Mouse (Mus musculus): Measurements from ENCODE around the gene AC124502.3. TPM values are rescaled to one million over a fixed set of nuclear protein-coding genes. Genes with fewer than 3 reads are reported as not detected.

AC124502.3 gene
- polyA plus RNA-seq, 1 experiment = 1.1 TPM

- Histone ChIP-seq H3K27ac (ENCODE audit: control insufficient read depth, insufficient read depth, low read length) (no peak overlapping the region), H3K36me3 (ENCODE audit: control insufficient read depth, insufficient read depth, low read length) (no peaks in the 10 kb centered on the region), H3K4me3 (ENCODE audit: control insufficient read depth, insufficient read depth, low read length) (peak overlapping the region; percentile 60), H3K27me3 (ENCODE audit: control insufficient read depth, insufficient read depth, low read length) (no peaks in the 10 kb centered on the region), H3K4me1 (replicated peaks; ENCODE audit: control insufficient read depth, insufficient read depth, low read length) (peaks cover 24% of the 10 kb centered on the region)
- 25% methylated on average over 41 of the region's 41 CpGs for WGBS
- no peak for DNase-seq
- TF ChIP-seq CTCF (IDR thresholded peaks at IDR 0.05; ENCODE audit: borderline replicate concordance, control insufficient read depth, extremely low read depth, insufficient read depth, low read length, poor library complexity) (no peak), POLR2A (IDR thresholded peaks at IDR 0.05; ENCODE audit: control insufficient read depth, extremely low read depth, insufficient read depth, low read length, poor library complexity) (no peak)
These were observed 817 bp downstream of the AC124502.3 start for GRCm38 (mm10) chr19:5039301-5040114.

- TF ChIP-seq POLR2A (IDR thresholded peaks at IDR 0.05; ENCODE audit: control insufficient read depth, extremely low read depth, insufficient read depth, low read length, poor library complexity) (peak; percentile 48; the same call in 1 of the 2 replicates), CTCF (IDR thresholded peaks at IDR 0.05; ENCODE audit: borderline replicate concordance, control insufficient read depth, extremely low read depth, insufficient read depth, low read length, poor library complexity) (0 out of 2 replicates have a peak, but pooled peaks have one; percentile 36)
- 5% methylated on average over 40 of the region's 40 CpGs for WGBS
- peaks cover 24% of the 10 kb centered on the region for H3K4me1 ChIP-seq (replicated peaks; ENCODE audit: control insufficient read depth, insufficient read depth, low read length)
- peak; percentile 82 for DNase-seq
- H3K27me3 ChIP-seq (ENCODE audit: control insufficient read depth, insufficient read depth, low read length) = no peaks in the 10 kb centered on the region
- H3K36me3 ChIP-seq (ENCODE audit: control insufficient read depth, insufficient read depth, low read length) = no peaks in the 10 kb centered on the region; the same call in 1 of the 2 replicates
- peak within 1 kb of the TSS; percentile 81 for H3K4me3 ChIP-seq (ENCODE audit: control insufficient read depth, insufficient read depth, low read length)
- no peak within 1 kb of the TSS for H3K27ac ChIP-seq (ENCODE audit: control insufficient read depth, insufficient read depth, low read length)
These were observed 2.3 kb downstream of the AC124502.3 start, which contains the start of gene Brms1 for GRCm38 (mm10) chr19:5040862-5041523. TSS of gene Brms1 (plus strand) at chr19:5041354.

GRCm38 (mm10) chr19:5041588-5041987 lies 2.9 kb downstream of the AC124502.3 start:
- WGBS = 3% methylated on average over 16 of the region's 16 CpGs
- H3K36me3 ChIP-seq (ENCODE audit: control insufficient read depth, insufficient read depth, low read length) = peaks cover 4% of the 10 kb centered on the region

GRCm38 (mm10) chr19:5045531-5045930 lies 6.8 kb downstream of the AC124502.3 start:
- Histone ChIP-seq H3K27me3 (ENCODE audit: control insufficient read depth, insufficient read depth, low read length) (no peaks in the 10 kb centered on the region), H3K4me1 (replicated peaks; ENCODE audit: control insufficient read depth, insufficient read depth, low read length) (peaks cover 7% of the 10 kb centered on the region), H3K36me3 (ENCODE audit: control insufficient read depth, insufficient read depth, low read length) (peaks cover 13% of the 10 kb centered on the region), H3K27ac (ENCODE audit: control insufficient read depth, insufficient read depth, low read length) (no peak overlapping the region), H3K4me3 (ENCODE audit: control insufficient read depth, insufficient read depth, low read length) (no peak overlapping the region)
- WGBS = 91% methylated on average over 4 of the region's 4 CpGs
- TF ChIP-seq POLR2A (IDR thresholded peaks at IDR 0.05; ENCODE audit: control insufficient read depth, extremely low read depth, insufficient read depth, low read length, poor library complexity) (no peak), CTCF (IDR thresholded peaks at IDR 0.05; ENCODE audit: borderline replicate concordance, control insufficient read depth, extremely low read depth, insufficient read depth, low read length, poor library complexity) (no peak)
- DNase-seq = no peak

More at GRCm38 (mm10) chr19:5041588-5041987, 2.9 kb downstream of the AC124502.3 start:
- H3K27me3 ChIP-seq (ENCODE audit: control insufficient read depth, insufficient read depth, low read length) = no peaks in the 10 kb centered on the region
- no peak for TF ChIP-seq POLR2A (IDR thresholded peaks at IDR 0.05; ENCODE audit: control insufficient read depth, extremely low read depth, insufficient read depth, low read length, poor library complexity)
- TF ChIP-seq CTCF (IDR thresholded peaks at IDR 0.05; ENCODE audit: borderline replicate concordance, control insufficient read depth, extremely low read depth, insufficient read depth, low read length, poor library complexity) = no peak
- H3K4me1 ChIP-seq (replicated peaks; ENCODE audit: control insufficient read depth, insufficient read depth, low read length) = peaks cover 24% of the 10 kb centered on the region
- H3K27ac ChIP-seq (ENCODE audit: control insufficient read depth, insufficient read depth, low read length) = no peak overlapping the region
- peak overlapping the region; percentile 81 for H3K4me3 ChIP-seq (ENCODE audit: control insufficient read depth, insufficient read depth, low read length)
- no peak for DNase-seq

GRCm38 (mm10) chr19:5048138-5049056 lies 9.7 kb downstream of the AC124502.3 start:
- no peak overlapping the region for H3K27ac ChIP-seq (ENCODE audit: control insufficient read depth, insufficient read depth, low read length)
- no peaks in the 10 kb centered on the region for H3K4me1 ChIP-seq (replicated peaks; ENCODE audit: control insufficient read depth, insufficient read depth, low read length)
- TF ChIP-seq POLR2A (IDR thresholded peaks at IDR 0.05; ENCODE audit: control insufficient read depth, extremely low read depth, insufficient read depth, low read length, poor library complexity) (no peak), CTCF (IDR thresholded peaks at IDR 0.05; ENCODE audit: borderline replicate concordance, control insufficient read depth, extremely low read depth, insufficient read depth, low read length, poor library complexity) (no peak)
- H3K4me3 ChIP-seq (ENCODE audit: control insufficient read depth, insufficient read depth, low read length) = no peak overlapping the region
- no peaks in the 10 kb centered on the region; the same call in 1 of the 2 replicates for H3K27me3 ChIP-seq (ENCODE audit: control insufficient read depth, insufficient read depth, low read length)
- peaks cover 13% of the 10 kb centered on the region for H3K36me3 ChIP-seq (ENCODE audit: control insufficient read depth, insufficient read depth, low read length)
- WGBS = 95% methylated on average over 14 of the region's 14 CpGs
- DNase-seq = no peak

Measured in thymus, adult 2 months (tissue).